Mouse (Mus musculus) midbrain, embryonic 12.5 days (tissue): ENCODE measurements around the gene Tlnrd1. TPM values are rescaled to one million over a fixed set of nuclear protein-coding genes. Genes with fewer than 3 reads are reported as not detected.

ENCODE experiments used
- ATAC-seq: fragments of 200-750 bp; cut with Nextera tagmentation; 2 replicates; pipeline ENCODE4 v1.8.0; 2017; ENCODE audit warnings: low read depth, moderate TSS enrichment, moderate library complexity; ENCODE audit not compliant: low FRiP score
- H3K27ac ChIP-seq: fragments of 300-500 bp; sonication (generic); replicated peaks from 2 replicates; pipeline ENCODE4 v1.5.1; 2016; ENCODE audit warnings: mild to moderate bottlenecking
- H3K27me3 ChIP-seq: fragments of 300-500 bp; sonication (generic); 2 replicates; pipeline ENCODE4 v1.6.1; 2016; ENCODE audit warnings: mild to moderate bottlenecking
- H3K36me3 ChIP-seq: fragments of 300-500 bp; sonication (generic); 2 replicates; pipeline ENCODE4 v1.6.1; 2016
- H3K4me1 ChIP-seq: fragments of 300-500 bp; sonication (generic); 2 replicates; pipeline ENCODE4 v1.6.1; 2016
- H3K4me2 ChIP-seq: fragments of 300-500 bp; sonication (generic); replicated peaks from 2 replicates; pipeline ENCODE4 v1.6.1; 2016; ENCODE audit warnings: mild to moderate bottlenecking, moderate library complexity
- H3K4me3 ChIP-seq: fragments of 300-500 bp; sonication (generic); 2 replicates; pipeline ENCODE4 v1.5.1; 2016; ENCODE audit warnings: mild to moderate bottlenecking
- H3K9ac ChIP-seq: fragments of 300-500 bp; sonication (generic); replicated peaks from 2 replicates; pipeline ENCODE4 v1.6.1; 2016; ENCODE audit warnings: mild to moderate bottlenecking, moderate library complexity
- H3K9me3 ChIP-seq: fragments of 300-500 bp; sonication (generic); 2 replicates; pipeline ENCODE4 v1.6.1; 2016; ENCODE audit warnings: mild to moderate bottlenecking
- WGBS: fragments of 180-500 bp; shearing (Covaris S2); methylation state at CpG from one replicate; pipeline ENCODE4 v1.1.7; 2016; 5-methylcytosine and 5-hydroxymethylcytosine counted together
- polyA plus RNA-seq: library from polyadenylated mRNA; unstranded; fragments of >200 nt; fragmentation: Nextera tagmentation; extraction: Ambion mirVana; gene quantifications from 2 replicates; pipeline ENCODE4 v1.2.1, GENCODE M21; 2016

Tlnrd1 gene
- 15.9 and 17.5 TPM in 2 replicates for polyA plus RNA-seq

- peak; percentile 83 for ATAC-seq
- H3K4me1 ChIP-seq, result peaks cover 45% of the 10 kb centered on the region
- WGBS, result under 1% methylated on average over 65 of the region's 69 CpGs
These were observed at the start of gene Tlnrd1, which contains the start of gene Mesd for GRCm38 (mm10) chr7:83884021-83884658. Gene Tlnrd1, minus strand, starts transcription at chr7:83884305. Gene Mesd, plus strand, starts transcription at chr7:83884466.

DNA sequence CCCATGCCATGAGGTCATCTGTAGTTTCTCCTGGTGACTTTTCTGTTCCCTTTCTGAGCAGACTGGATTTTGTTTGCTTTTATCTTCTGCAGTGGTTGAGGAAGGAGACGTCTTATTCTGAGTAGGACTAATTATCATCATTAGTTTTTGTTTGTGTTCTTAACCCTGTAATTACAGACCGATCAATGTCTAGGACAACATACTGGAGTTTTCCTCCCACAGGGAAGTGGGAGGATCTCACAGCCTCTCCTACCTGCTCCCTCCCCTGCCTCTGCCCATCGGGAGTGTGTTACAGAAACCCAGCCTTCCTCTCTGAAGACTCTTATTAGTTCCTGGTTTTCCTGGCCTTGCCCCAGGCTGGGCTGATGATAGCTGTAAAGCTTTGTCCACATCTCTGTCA is 37.5 kb upstream of the Tlnrd1 start:
- Histone ChIP-seq H3K27ac (no peak overlapping the region), H3K4me3 (no peak overlapping the region), H3K36me3 (no peaks in the 10 kb centered on the region), H3K9ac (no peak overlapping the region), H3K4me2 (no peak overlapping the region), H3K4me1 (no peaks in the 10 kb centered on the region), H3K9me3 (no peaks in the 10 kb centered on the region), H3K27me3 (no peaks in the 10 kb centered on the region)
- WGBS, result 65% methylated on average over 3 of the region's 3 CpGs
- ATAC-seq, result no peak

More at GRCm38 (mm10) chr7:83884021-83884658, at the start of gene Tlnrd1, which contains the start of gene Mesd:
- H3K27me3 ChIP-seq, result 0 out of 2 replicates have a peak, but pooled peaks cover 6% of the 10 kb centered on the region
- H3K9ac ChIP-seq, result peak within 1 kb of the TSS; percentile 87
- peak within 1 kb of the TSS; percentile 87 for H3K4me2 ChIP-seq
- peak within 1 kb of the TSS; percentile 62 for H3K4me3 ChIP-seq
- H3K27ac ChIP-seq, result peak within 1 kb of the TSS; percentile 95
- H3K9me3 ChIP-seq, result peaks cover 2% of the 10 kb centered on the region; the same call in 1 of the 2 replicates
- peaks cover 6% of the 10 kb centered on the region; the same call in 1 of the 2 replicates for H3K36me3 ChIP-seq

DNA sequence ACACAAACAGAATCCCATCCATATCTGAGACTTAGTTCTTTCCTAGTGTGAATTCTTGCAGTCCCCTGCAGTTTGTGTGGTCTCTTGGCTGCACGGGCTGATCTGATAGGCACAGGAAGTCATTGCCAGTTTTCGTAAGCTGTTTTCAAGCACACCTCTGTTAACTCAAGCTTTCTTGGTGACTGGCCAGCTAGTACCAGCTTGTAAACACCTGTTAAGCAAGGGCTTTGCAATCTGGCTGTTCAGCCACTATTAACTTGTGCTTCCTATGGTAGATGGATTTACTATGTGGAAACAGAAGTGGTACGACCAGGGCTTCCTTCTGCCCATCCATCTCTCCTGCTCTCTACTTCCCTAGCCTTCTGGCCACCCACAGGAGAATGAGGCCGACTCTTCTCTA is 36.1 kb upstream of the Tlnrd1 start:
- Histone ChIP-seq H3K9ac (no peak overlapping the region), H3K4me1 (no peaks in the 10 kb centered on the region), H3K9me3 (no peaks in the 10 kb centered on the region), H3K4me3 (no peak overlapping the region), H3K27ac (no peak overlapping the region), H3K27me3 (no peaks in the 10 kb centered on the region), H3K4me2 (no peak overlapping the region), H3K36me3 (no peaks in the 10 kb centered on the region)
- no peak for ATAC-seq
- 93% methylated on average over 4 of the region's 4 CpGs for WGBS

GRCm38 (mm10) chr7:83914566-83914965 is 30.5 kb upstream of the Tlnrd1 start:
- Histone ChIP-seq H3K27ac (no peak overlapping the region), H3K4me2 (no peak overlapping the region), H3K4me1 (no peaks in the 10 kb centered on the region), H3K4me3 (no peak overlapping the region), H3K9me3 (no peaks in the 10 kb centered on the region), H3K9ac (no peak overlapping the region), H3K27me3 (no peaks in the 10 kb centered on the region), H3K36me3 (no peaks in the 10 kb centered on the region)
- ATAC-seq, result no peak
- WGBS, result 1% methylated on average over 3 of the region's 3 CpGs

GRCm38 (mm10) chr7:83913995-83914394 is 29.9 kb upstream of the Tlnrd1 start:
- Histone ChIP-seq H3K27ac (no peak overlapping the region), H3K9me3 (no peaks in the 10 kb centered on the region), H3K9ac (no peak overlapping the region), H3K36me3 (no peaks in the 10 kb centered on the region), H3K4me2 (no peak overlapping the region), H3K27me3 (no peaks in the 10 kb centered on the region), H3K4me3 (no peak overlapping the region), H3K4me1 (no peaks in the 10 kb centered on the region)
- no peak for ATAC-seq
- 79% methylated on average over 9 of the region's 9 CpGs for WGBS

- ATAC-seq, result no peak
- Histone ChIP-seq H3K4me3 (no peak overlapping the region), H3K4me1 (no peaks in the 10 kb centered on the region), H3K9ac (no peak overlapping the region), H3K4me2 (no peak overlapping the region), H3K36me3 (no peaks in the 10 kb centered on the region), H3K27me3 (no peaks in the 10 kb centered on the region), H3K9me3 (no peaks in the 10 kb centered on the region), H3K27ac (no peak overlapping the region)
- 85% methylated on average over 6 of the region's 6 CpGs for WGBS
These were observed 29.4 kb upstream of the Tlnrd1 start for GRCm38 (mm10) chr7:83913405-83913932.

DNA sequence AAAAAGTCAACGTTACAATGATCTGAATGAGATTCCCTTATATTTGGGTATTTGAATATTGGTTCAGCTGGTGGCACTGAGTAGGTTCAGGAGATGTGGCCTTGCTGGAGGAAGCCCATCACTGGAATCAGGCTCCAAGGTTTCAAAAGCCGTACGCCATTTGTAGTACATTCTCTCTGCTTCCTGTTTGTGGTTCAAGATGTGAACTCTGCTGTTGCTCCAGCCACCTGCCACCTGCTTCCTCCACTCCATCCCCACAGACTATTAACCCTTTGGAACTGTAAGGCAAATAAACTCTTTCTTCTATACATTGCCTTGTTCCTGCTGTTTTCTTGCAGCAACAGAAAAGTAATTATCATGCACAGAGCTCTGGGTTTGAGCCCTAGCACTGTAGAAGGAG is 27.8 kb upstream of the Tlnrd1 start:
- WGBS, result 94% methylated on average over 3 of the region's 3 CpGs
- H3K9me3 ChIP-seq, result no peaks in the 10 kb centered on the region
- no peak overlapping the region for H3K4me2 ChIP-seq
- H3K27me3 ChIP-seq, result no peaks in the 10 kb centered on the region
- no peak overlapping the region for H3K4me3 ChIP-seq
- no peak overlapping the region for H3K27ac ChIP-seq
- no peak for ATAC-seq
- no peak overlapping the region for H3K9ac ChIP-seq
- no peaks in the 10 kb centered on the region for H3K4me1 ChIP-seq
- no peaks in the 10 kb centered on the region for H3K36me3 ChIP-seq

DNA sequence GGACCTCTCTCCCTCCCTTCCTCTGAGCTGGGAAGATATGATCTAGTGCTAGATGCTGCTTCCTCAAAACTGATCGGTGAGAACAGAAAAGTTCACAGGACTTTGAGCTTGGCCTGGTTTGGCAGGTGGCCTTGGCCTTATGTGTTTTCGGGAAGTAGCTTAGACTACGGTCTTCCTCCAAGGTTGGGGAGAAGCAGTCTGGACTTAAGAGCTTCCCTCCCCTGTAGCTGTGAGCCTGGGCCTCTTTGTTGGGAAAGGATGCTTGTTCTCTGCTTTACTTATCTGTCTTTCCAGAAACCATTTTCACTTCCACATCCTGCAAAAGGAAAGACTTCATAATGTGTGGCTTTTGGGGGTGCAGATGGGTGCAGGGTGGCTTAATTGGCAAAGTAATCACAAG is 20.7 kb upstream of the Tlnrd1 start:
- no peak overlapping the region for H3K4me2 ChIP-seq
- H3K27ac ChIP-seq, result no peak overlapping the region
- H3K36me3 ChIP-seq, result peaks cover 19% of the 10 kb centered on the region; the same call in 1 of the 2 replicates
- no peaks in the 10 kb centered on the region for H3K27me3 ChIP-seq
- no peak for ATAC-seq
- H3K4me3 ChIP-seq, result no peak overlapping the region
- H3K9me3 ChIP-seq, result no peaks in the 10 kb centered on the region
- WGBS, result 91% methylated on average over 3 of the region's 3 CpGs
- H3K9ac ChIP-seq, result no peak overlapping the region
- no peaks in the 10 kb centered on the region for H3K4me1 ChIP-seq

DNA sequence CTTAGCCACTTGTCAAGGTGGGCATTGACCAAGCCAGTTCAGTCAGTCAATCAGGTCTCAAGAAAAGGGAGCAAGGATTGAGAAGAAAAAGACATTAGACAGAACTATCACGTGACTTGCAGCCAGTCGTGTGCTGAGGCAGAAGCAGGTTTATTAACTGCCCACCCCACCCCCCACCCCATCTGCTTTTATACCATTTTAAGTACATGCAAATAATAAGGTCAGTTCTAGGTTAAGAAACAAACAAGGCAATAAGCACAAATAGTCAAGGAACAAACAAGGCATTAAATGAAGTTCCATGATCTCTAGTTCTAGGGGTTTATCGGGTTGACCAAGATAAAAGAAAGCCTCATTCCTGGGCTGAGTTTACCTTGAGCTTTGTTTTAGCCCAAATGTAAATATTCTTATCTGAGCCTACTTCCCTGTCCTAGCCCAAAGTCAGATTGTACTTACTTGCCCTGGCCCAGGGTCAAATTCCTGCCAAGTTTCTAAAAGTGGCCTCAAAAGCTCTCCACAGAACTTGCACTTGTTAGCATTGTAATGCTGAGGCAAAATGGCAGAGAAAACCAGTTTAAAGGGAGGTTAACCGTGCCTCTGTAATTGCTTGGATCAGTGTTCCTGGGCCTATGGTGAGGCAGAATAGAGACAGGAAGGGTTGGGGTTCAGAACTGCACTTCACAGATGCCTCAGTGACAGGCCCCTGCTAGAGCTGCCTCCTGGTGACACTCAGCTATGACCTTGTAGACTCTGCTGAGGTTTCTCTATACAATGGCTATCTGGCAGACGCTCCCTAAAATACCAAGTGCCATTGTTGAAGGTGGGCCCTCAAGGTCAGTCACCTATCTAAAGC is 18.4 kb upstream of the Tlnrd1 start:
- no peak overlapping the region for H3K9ac ChIP-seq
- 68% methylated on average over 5 of the region's 5 CpGs for WGBS
- no peak overlapping the region for H3K4me3 ChIP-seq
- no peak for ATAC-seq
- H3K9me3 ChIP-seq, result no peaks in the 10 kb centered on the region
- H3K4me2 ChIP-seq, result no peak overlapping the region
- H3K4me1 ChIP-seq, result no peaks in the 10 kb centered on the region
- no peaks in the 10 kb centered on the region for H3K27me3 ChIP-seq
- no peak overlapping the region for H3K27ac ChIP-seq
- peaks cover 41% of the 10 kb centered on the region for H3K36me3 ChIP-seq

DNA sequence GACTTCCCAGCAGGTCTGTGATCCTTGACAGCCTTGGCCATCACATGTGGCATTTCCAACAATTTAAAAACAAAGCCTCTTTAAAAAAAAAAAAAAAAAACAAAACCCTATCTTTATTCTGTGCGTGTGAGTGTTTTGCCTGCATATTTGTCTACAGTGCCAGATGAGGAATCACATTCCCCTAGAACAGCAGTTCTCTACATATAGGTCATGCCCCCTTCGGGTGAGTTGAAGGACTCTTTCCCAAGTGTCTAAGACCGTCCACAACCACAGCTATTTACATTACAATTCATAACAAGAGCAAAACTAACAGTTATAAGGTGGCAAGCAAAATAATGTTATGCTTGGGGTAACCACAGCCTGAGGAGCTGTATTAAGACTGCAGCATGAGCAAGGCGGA is 17.3 kb upstream of the Tlnrd1 start:
- Histone ChIP-seq H3K27ac (no peak overlapping the region), H3K9ac (no peak overlapping the region), H3K4me1 (no peaks in the 10 kb centered on the region), H3K36me3 (peaks cover 50% of the 10 kb centered on the region), H3K4me2 (no peak overlapping the region), H3K4me3 (no peak overlapping the region), H3K9me3 (no peaks in the 10 kb centered on the region), H3K27me3 (no peaks in the 10 kb centered on the region)
- no peak for ATAC-seq
- 92% methylated on average over 4 of the region's 4 CpGs for WGBS

DNA sequence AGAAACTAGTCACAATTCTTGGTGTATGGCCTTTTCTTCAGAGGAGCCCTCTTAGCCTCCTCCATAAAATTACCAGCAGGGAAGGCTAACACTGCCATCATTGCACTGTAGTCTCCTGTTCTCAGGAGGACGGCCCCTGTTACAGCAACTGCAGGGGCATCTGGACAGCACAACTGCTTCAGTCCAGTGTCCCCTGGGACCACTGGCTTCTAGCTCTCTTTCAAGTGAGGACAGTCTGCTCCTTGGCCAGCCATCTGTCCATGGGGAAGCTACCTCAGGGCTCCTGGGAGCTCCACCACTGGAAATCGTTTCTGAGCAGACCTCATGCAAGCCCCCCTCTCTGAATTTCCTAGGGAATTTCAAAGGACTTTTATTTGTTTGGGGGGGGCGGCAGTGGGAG is 16.4 kb upstream of the Tlnrd1 start:
- Histone ChIP-seq H3K4me2 (no peak overlapping the region), H3K27me3 (no peaks in the 10 kb centered on the region), H3K4me3 (no peak overlapping the region), H3K9ac (no peak overlapping the region), H3K27ac (no peak overlapping the region), H3K36me3 (peaks cover 54% of the 10 kb centered on the region), H3K4me1 (no peaks in the 10 kb centered on the region), H3K9me3 (no peaks in the 10 kb centered on the region)
- 87% methylated on average over 3 of the region's 3 CpGs for WGBS
- no peak for ATAC-seq

DNA sequence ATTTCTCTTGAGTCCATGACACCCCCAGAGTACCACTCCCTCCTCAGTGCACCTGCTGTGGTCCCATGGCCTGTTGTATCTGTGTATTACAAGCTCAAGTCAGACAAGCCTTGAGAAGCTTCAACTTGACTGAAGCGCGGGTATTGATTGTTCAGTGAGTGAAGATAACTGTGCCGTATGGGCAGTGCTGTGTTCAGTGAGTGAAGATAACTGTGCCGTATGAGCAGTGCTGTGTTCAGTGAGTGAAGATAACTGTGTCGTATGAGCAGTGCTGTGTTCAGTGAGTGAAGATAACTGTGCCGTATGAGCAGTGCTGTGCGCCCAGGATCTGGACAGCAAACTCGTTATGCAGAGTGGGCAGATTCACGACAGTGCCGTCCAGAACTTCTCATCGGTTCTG is 14.2 kb upstream of the Tlnrd1 start:
- Histone ChIP-seq H3K4me3 (no peak overlapping the region), H3K9me3 (no peaks in the 10 kb centered on the region), H3K36me3 (peaks cover 59% of the 10 kb centered on the region), H3K27me3 (no peaks in the 10 kb centered on the region), H3K4me2 (no peak overlapping the region), H3K9ac (no peak overlapping the region), H3K4me1 (peaks cover 10% of the 10 kb centered on the region), H3K27ac (no peak overlapping the region)
- no peak for ATAC-seq
- 92% methylated on average over 11 of the region's 11 CpGs for WGBS
